Mouse (Mus musculus): ENCODE measurements around the gene Mtus2.

GRCm38 (mm10) chr5:148282093-148282492 lies 325.0 kb downstream of the Mtus2 start:
- TF ChIP-seq POLR2A (IDR thresholded peaks at IDR 0.05; ENCODE audit: control insufficient read depth, extremely low read depth, insufficient read depth, low read length, poor library complexity) (no peak), CTCF (IDR thresholded peaks at IDR 0.05; ENCODE audit: borderline replicate concordance, control insufficient read depth, extremely low read depth, insufficient read depth, low read length, poor library complexity) (no peak)
